Mouse (Mus musculus) limb, embryonic 15.5 days (tissue): ENCODE results near the gene Sirt3. TPM values are rescaled to one million over a fixed set of nuclear protein-coding genes. Genes with fewer than 3 reads are reported as not detected.

Source experiments
- ATAC-seq: fragments of 200-750 bp; cut with Nextera tagmentation; 2 replicates; pipeline ENCODE4 v1.8.0; 2017; ENCODE audit warnings: low read depth, moderate TSS enrichment; ENCODE audit not compliant: insufficient number of reproducible peaks, low FRiP score, low TSS enrichment
- H3K27ac ChIP-seq: fragments of 300-500 bp; sonication (generic); 2 replicates; pipeline ENCODE4 v1.5.1; 2015; ENCODE audit warnings: moderate library complexity, mild to moderate bottlenecking, inconsistent platforms
- H3K27me3 ChIP-seq: fragments of 300-500 bp; sonication (generic); 2 replicates; pipeline ENCODE4 v1.6.1; 2015; ENCODE audit warnings: inconsistent platforms
- H3K36me3 ChIP-seq: fragments of 300-500 bp; sonication (generic); 2 replicates; pipeline ENCODE4 v1.6.1; 2015; ENCODE audit warnings: inconsistent platforms
- H3K4me1 ChIP-seq: fragments of 300-500 bp; sonication (generic); 2 replicates; pipeline ENCODE4 v1.6.1; 2015; ENCODE audit warnings: inconsistent platforms
- H3K4me2 ChIP-seq: fragments of 300-500 bp; sonication (generic); 2 replicates; pipeline ENCODE4 v1.6.1; 2015; ENCODE audit warnings: mild to moderate bottlenecking, inconsistent platforms
- H3K4me3 ChIP-seq: fragments of 300-500 bp; sonication (generic); 2 replicates; pipeline ENCODE4 v1.5.1; 2015; ENCODE audit warnings: mild to moderate bottlenecking, inconsistent platforms
- H3K9ac ChIP-seq: fragments of 300-500 bp; sonication (generic); 2 replicates; pipeline ENCODE4 v1.6.1; 2015; ENCODE audit warnings: inconsistent platforms
- H3K9me3 ChIP-seq: fragments of 300-500 bp; sonication (generic); 2 replicates; pipeline ENCODE4 v1.6.1; 2016; ENCODE audit warnings: inconsistent platforms
- WGBS: fragments of 180-500 bp; shearing (Covaris S2); methylation state at CpG from one replicate; pipeline ENCODE4 v1.1.7; 2015; 5-methylcytosine and 5-hydroxymethylcytosine counted together
- polyA plus RNA-seq: library from polyadenylated mRNA; unstranded; fragments of >200 nt; fragmentation: Nextera tagmentation; extraction: Ambion mirVana; gene quantifications from 2 replicates; pipeline ENCODE4 v1.2.1, GENCODE M21; 2015

Sirt3 gene
- polyA plus RNA-seq, 1 experiment from 2014 or later = 22.7 TPM

- Histone ChIP-seq H3K27ac (peak within 1 kb of the TSS; percentile 93), H3K4me3 (peak within 1 kb of the TSS; percentile 80), H3K9me3 (no peaks in the 10 kb centered on the region), H3K36me3 (peaks cover 62% of the 10 kb centered on the region), H3K4me2 (peak within 1 kb of the TSS; percentile 98), H3K4me1 (peaks cover 31% of the 10 kb centered on the region), H3K27me3 (no peaks in the 10 kb centered on the region), H3K9ac (peak within 1 kb of the TSS; percentile 91)
- under 1% methylated on average over 50 of the region's 50 CpGs for WGBS
- ATAC-seq = peak; percentile 84
Observed at GRCm38 (mm10) chr7:140856785-140857549, 25.1 kb downstream of the Sirt3 start, which contains the start of gene Ric8a. Gene Ric8a (plus strand): TSS chr7:140856957.

GRCm38 (mm10) chr7:140855860-140856784 is 26.0 kb downstream of the Sirt3 start, which contains the start of gene Gm45785:
Gene Gm45785 (minus strand): TSS chr7:140856331.
- Histone ChIP-seq H3K9ac (peak within 1 kb of the TSS; percentile 91), H3K27me3 (no peaks in the 10 kb centered on the region), H3K9me3 (no peaks in the 10 kb centered on the region), H3K4me3 (peak within 1 kb of the TSS; percentile 80), H3K4me2 (peak within 1 kb of the TSS; percentile 98), H3K27ac (peak within 1 kb of the TSS; percentile 93), H3K36me3 (peaks cover 60% of the 10 kb centered on the region), H3K4me1 (peaks cover 31% of the 10 kb centered on the region)
- WGBS = under 1% methylated on average over 51 of the region's 51 CpGs
- peak; percentile 63 for ATAC-seq

- ATAC-seq = no peak
- Histone ChIP-seq H3K9ac (peak overlapping the region; percentile 91), H3K4me1 (peaks cover 31% of the 10 kb centered on the region), H3K9me3 (no peaks in the 10 kb centered on the region), H3K27me3 (no peaks in the 10 kb centered on the region), H3K4me3 (peak overlapping the region; percentile 80), H3K36me3 (peaks cover 51% of the 10 kb centered on the region), H3K27ac (peak overlapping the region; percentile 93; the same call in 1 of the 2 replicates), H3K4me2 (peak overlapping the region; percentile 98)
- 62% methylated on average over 9 of the region's 9 CpGs for WGBS
Observed at GRCm38 (mm10) chr7:140855181-140855580, 26.9 kb downstream of the Sirt3 start.

GRCm38 (mm10) chr7:140854483-140854882 is 27.6 kb downstream of the Sirt3 start:
- H3K27ac ChIP-seq = no peak overlapping the region
- ATAC-seq = no peak
- H3K4me1 ChIP-seq = peaks cover 29% of the 10 kb centered on the region
- H3K4me3 ChIP-seq = peak overlapping the region; percentile 80; the same call in 1 of the 2 replicates
- no peaks in the 10 kb centered on the region for H3K27me3 ChIP-seq
- H3K4me2 ChIP-seq = no peak overlapping the region
- peaks cover 44% of the 10 kb centered on the region for H3K36me3 ChIP-seq
- no peak overlapping the region for H3K9ac ChIP-seq
- H3K9me3 ChIP-seq = no peaks in the 10 kb centered on the region
- 93% methylated on average over 18 of the region's 18 CpGs for WGBS

- no peaks in the 10 kb centered on the region for H3K9me3 ChIP-seq
- H3K4me1 ChIP-seq = peaks cover 18% of the 10 kb centered on the region
- 82% methylated on average over 9 of the region's 9 CpGs for WGBS
- no peaks in the 10 kb centered on the region for H3K27me3 ChIP-seq
- H3K9ac ChIP-seq = no peak overlapping the region
- no peak for ATAC-seq
- no peak overlapping the region for H3K4me3 ChIP-seq
- H3K27ac ChIP-seq = no peak overlapping the region
- peaks cover 37% of the 10 kb centered on the region for H3K36me3 ChIP-seq
- H3K4me2 ChIP-seq = no peak overlapping the region
Observed at GRCm38 (mm10) chr7:140853386-140853785, 28.7 kb downstream of the Sirt3 start.

- no peak for ATAC-seq
- Histone ChIP-seq H3K27me3 (no peaks in the 10 kb centered on the region), H3K4me1 (peaks cover 18% of the 10 kb centered on the region), H3K27ac (no peak overlapping the region), H3K9me3 (no peaks in the 10 kb centered on the region), H3K4me3 (no peak overlapping the region), H3K9ac (no peak overlapping the region), H3K36me3 (peaks cover 37% of the 10 kb centered on the region), H3K4me2 (no peak overlapping the region)
- WGBS = 98% methylated on average over 4 of the region's 4 CpGs
Observed at GRCm38 (mm10) chr7:140851916-140852315, 30.2 kb downstream of the Sirt3 start.

GRCm38 (mm10) chr7:140848591-140848990 is 33.5 kb downstream of the Sirt3 start:
- peaks cover 14% of the 10 kb centered on the region; the same call in 1 of the 2 replicates for H3K27me3 ChIP-seq
- no peak overlapping the region for H3K27ac ChIP-seq
- H3K4me1 ChIP-seq = peaks cover 11% of the 10 kb centered on the region; the same call in 1 of the 2 replicates
- H3K4me3 ChIP-seq = no peak overlapping the region
- H3K9ac ChIP-seq = no peak overlapping the region
- no peak overlapping the region for H3K4me2 ChIP-seq
- H3K9me3 ChIP-seq = no peaks in the 10 kb centered on the region
- ATAC-seq = no peak
- 88% methylated on average over 10 of the region's 10 CpGs for WGBS
- peaks cover 23% of the 10 kb centered on the region for H3K36me3 ChIP-seq

GRCm38 (mm10) chr7:140847755-140848580 is 34.1 kb downstream of the Sirt3 start, which contains the start of gene Odf3:
Gene Odf3 (plus strand): TSS chr7:140847805.
- Histone ChIP-seq H3K27ac (no peak within 1 kb of the TSS), H3K4me3 (no peak within 1 kb of the TSS), H3K9ac (0 out of 2 replicates have a peak within 1 kb of the TSS, but pooled peaks have one; percentile 15), H3K4me2 (no peak within 1 kb of the TSS), H3K27me3 (peaks cover 18% of the 10 kb centered on the region), H3K36me3 (peaks cover 17% of the 10 kb centered on the region), H3K4me1 (peaks cover 11% of the 10 kb centered on the region; the same call in 1 of the 2 replicates), H3K9me3 (no peaks in the 10 kb centered on the region)
- 59% methylated on average over 11 of the region's 11 CpGs for WGBS
- no peak for ATAC-seq

- Histone ChIP-seq H3K27ac (no peak overlapping the region), H3K27me3 (peaks cover 28% of the 10 kb centered on the region), H3K9ac (no peak overlapping the region), H3K36me3 (peaks cover 4% of the 10 kb centered on the region), H3K4me1 (peaks cover 11% of the 10 kb centered on the region; the same call in 1 of the 2 replicates), H3K4me2 (no peak overlapping the region), H3K9me3 (no peaks in the 10 kb centered on the region), H3K4me3 (no peak overlapping the region)
- no peak for ATAC-seq
- 82% methylated on average over 10 of the region's 10 CpGs for WGBS
Observed at GRCm38 (mm10) chr7:140846676-140847075, 35.4 kb downstream of the Sirt3 start.

GRCm38 (mm10) chr7:140845683-140846082 is 36.4 kb downstream of the Sirt3 start:
- 42% methylated on average over 4 of the region's 4 CpGs for WGBS
- no peak overlapping the region for H3K9ac ChIP-seq
- no peak for ATAC-seq
- H3K4me3 ChIP-seq = no peak overlapping the region
- H3K4me2 ChIP-seq = no peak overlapping the region
- H3K27me3 ChIP-seq = peaks cover 30% of the 10 kb centered on the region
- no peak overlapping the region for H3K27ac ChIP-seq
- H3K9me3 ChIP-seq = no peaks in the 10 kb centered on the region
- peaks cover 11% of the 10 kb centered on the region; the same call in 1 of the 2 replicates for H3K4me1 ChIP-seq
- no peaks in the 10 kb centered on the region for H3K36me3 ChIP-seq
